Mouse (Mus musculus): ENCODE measurements around the gene Dppa2. TPM values are rescaled to one million over a fixed set of nuclear protein-coding genes. Genes with fewer than 3 reads are reported as not detected.
"Not testable (repeated sequence)": the region's sequence is repeated elsewhere in the genome, so short reads cannot be mapped to it uniquely, and the experiment has no call there.

Gene Dppa2
- polyA plus RNA-seq, 1 experiment from 2014 or later, result not detected

- WGBS, result 67% methylated on average over 3 of the region's 3 CpGs
- H3K4me3 ChIP-seq, result no peak overlapping the region
These were observed 275 bp downstream of the Dppa2 start for GRCm38 (mm10) chr16:48303983-48304382.

GRCm38 (mm10) chr16:48308916-48309315, 5.2 kb downstream of the Dppa2 start:
- WGBS, result 90% methylated on average over 10 of the region's 10 CpGs
- H3K36me3 ChIP-seq; H3K4me3 ChIP-seq; H3K27me3 ChIP-seq; H3K4me1 ChIP-seq; H3K9ac ChIP-seq; ATAC-seq (ENCODE audit: insufficient number of reproducible peaks, insufficient read depth, low FRiP score, low TSS enrichment, low read depth); H3K4me2 ChIP-seq; H3K27ac ChIP-seq; H3K9me3 ChIP-seq: not testable (repeated sequence)

More at GRCm38 (mm10) chr16:48303983-48304382, 275 bp downstream of the Dppa2 start:
- ATAC-seq (ENCODE audit: insufficient number of reproducible peaks, insufficient read depth, low FRiP score, low TSS enrichment, low read depth), result no peak
- no peaks in the 10 kb centered on the region for H3K27me3 ChIP-seq
- no peaks in the 10 kb centered on the region for H3K4me1 ChIP-seq
- H3K9ac ChIP-seq, result no peak overlapping the region
- no peak overlapping the region for H3K4me2 ChIP-seq
- no peak overlapping the region for H3K27ac ChIP-seq
- no peaks in the 10 kb centered on the region for H3K9me3 ChIP-seq
- no peaks in the 10 kb centered on the region for H3K36me3 ChIP-seq

GRCm38 (mm10) chr16:48309912-48310630, 6.4 kb downstream of the Dppa2 start:
- H3K9me3 ChIP-seq, result no peaks in the 10 kb centered on the region
- no peak for ATAC-seq (ENCODE audit: insufficient number of reproducible peaks, insufficient read depth, low FRiP score, low TSS enrichment, low read depth)
- WGBS, result 69% methylated on average over 12 of the region's 12 CpGs
- no peak overlapping the region for H3K4me3 ChIP-seq
- no peaks in the 10 kb centered on the region for H3K4me1 ChIP-seq
- H3K27me3 ChIP-seq, result no peaks in the 10 kb centered on the region
- no peak overlapping the region for H3K4me2 ChIP-seq
- H3K36me3 ChIP-seq, result no peaks in the 10 kb centered on the region
- H3K27ac ChIP-seq, result no peak overlapping the region
- H3K9ac ChIP-seq, result no peak overlapping the region

GRCm38 (mm10) chr16:48315294-48315693, 11.6 kb downstream of the Dppa2 start:
- Histone ChIP-seq H3K9ac (no peak overlapping the region), H3K36me3 (no peaks in the 10 kb centered on the region), H3K4me2 (no peak overlapping the region), H3K4me1 (no peaks in the 10 kb centered on the region), H3K27me3 (no peaks in the 10 kb centered on the region), H3K4me3 (no peak overlapping the region), H3K27ac (no peak overlapping the region), H3K9me3 (no peaks in the 10 kb centered on the region)
- 87% methylated on average over 3 of the region's 3 CpGs for WGBS
- ATAC-seq (ENCODE audit: insufficient number of reproducible peaks, insufficient read depth, low FRiP score, low TSS enrichment, low read depth), result no peak

- no peaks in the 10 kb centered on the region for H3K27me3 ChIP-seq
- 95% methylated on average over 6 of the region's 6 CpGs for WGBS
- H3K4me2 ChIP-seq, result no peak overlapping the region
- no peaks in the 10 kb centered on the region for H3K4me1 ChIP-seq
- H3K36me3 ChIP-seq, result no peaks in the 10 kb centered on the region
- no peak for ATAC-seq (ENCODE audit: insufficient number of reproducible peaks, insufficient read depth, low FRiP score, low TSS enrichment, low read depth)
- H3K9me3 ChIP-seq, result no peaks in the 10 kb centered on the region
- no peak overlapping the region for H3K4me3 ChIP-seq
- no peak overlapping the region for H3K27ac ChIP-seq
- no peak overlapping the region for H3K9ac ChIP-seq
These were observed 17.1 kb downstream of the Dppa2 start for GRCm38 (mm10) chr16:48320781-48321180.

GRCm38 (mm10) chr16:48323133-48323532, 19.4 kb downstream of the Dppa2 start:
- no peak for ATAC-seq (ENCODE audit: insufficient number of reproducible peaks, insufficient read depth, low FRiP score, low TSS enrichment, low read depth)
- Histone ChIP-seq H3K27me3 (no peaks in the 10 kb centered on the region), H3K4me1 (no peaks in the 10 kb centered on the region), H3K4me2 (no peak overlapping the region), H3K9me3 (no peaks in the 10 kb centered on the region), H3K36me3 (no peaks in the 10 kb centered on the region), H3K9ac (no peak overlapping the region), H3K4me3 (no peak overlapping the region), H3K27ac (no peak overlapping the region)
- WGBS, result 79% methylated on average over 6 of the region's 6 CpGs

- ATAC-seq (ENCODE audit: insufficient number of reproducible peaks, insufficient read depth, low FRiP score, low TSS enrichment, low read depth), result no peak
- Histone ChIP-seq H3K4me2 (no peak overlapping the region), H3K27ac (no peak overlapping the region), H3K9me3 (no peaks in the 10 kb centered on the region), H3K36me3 (no peaks in the 10 kb centered on the region), H3K4me1 (no peaks in the 10 kb centered on the region), H3K4me3 (no peak overlapping the region), H3K27me3 (no peaks in the 10 kb centered on the region), H3K9ac (no peak overlapping the region)
- 80% methylated on average over 8 of the region's 8 CpGs for WGBS
These were observed 20.1 kb downstream of the Dppa2 start for GRCm38 (mm10) chr16:48323602-48324345.

- Histone ChIP-seq H3K9ac (no peak overlapping the region), H3K4me3 (no peak overlapping the region), H3K27me3 (no peaks in the 10 kb centered on the region), H3K4me1 (no peaks in the 10 kb centered on the region), H3K9me3 (no peaks in the 10 kb centered on the region), H3K4me2 (no peak overlapping the region), H3K27ac (no peak overlapping the region), H3K36me3 (no peaks in the 10 kb centered on the region)
- no peak for ATAC-seq (ENCODE audit: insufficient number of reproducible peaks, insufficient read depth, low FRiP score, low TSS enrichment, low read depth)
- WGBS, result 65% methylated on average over 5 of the region's 5 CpGs
These were observed 23.2 kb downstream of the Dppa2 start for GRCm38 (mm10) chr16:48326903-48327302.

GRCm38 (mm10) chr16:48328420-48328819, 24.7 kb downstream of the Dppa2 start:
- ATAC-seq (ENCODE audit: insufficient number of reproducible peaks, insufficient read depth, low FRiP score, low TSS enrichment, low read depth), result no peak
- Histone ChIP-seq H3K36me3 (no peaks in the 10 kb centered on the region), H3K9me3 (no peaks in the 10 kb centered on the region), H3K4me3 (no peak overlapping the region), H3K4me1 (no peaks in the 10 kb centered on the region), H3K9ac (no peak overlapping the region), H3K27me3 (no peaks in the 10 kb centered on the region), H3K4me2 (no peak overlapping the region), H3K27ac (no peak overlapping the region)
- WGBS, result 89% methylated on average over 2 of the region's 2 CpGs

GRCm38 (mm10) chr16:48331822-48332221, 28.1 kb downstream of the Dppa2 start:
- Histone ChIP-seq H3K4me3 (no peak overlapping the region), H3K27me3 (no peaks in the 10 kb centered on the region), H3K4me2 (no peak overlapping the region), H3K4me1 (no peaks in the 10 kb centered on the region), H3K27ac (no peak overlapping the region), H3K36me3 (no peaks in the 10 kb centered on the region), H3K9ac (no peak overlapping the region), H3K9me3 (no peaks in the 10 kb centered on the region)
- ATAC-seq (ENCODE audit: insufficient number of reproducible peaks, insufficient read depth, low FRiP score, low TSS enrichment, low read depth), result no peak
- WGBS, result 84% methylated on average over 3 of the region's 3 CpGs

GRCm38 (mm10) chr16:48335326-48335725, 31.6 kb downstream of the Dppa2 start:
- no peak for ATAC-seq (ENCODE audit: insufficient number of reproducible peaks, insufficient read depth, low FRiP score, low TSS enrichment, low read depth)
- H3K27me3 ChIP-seq, result no peaks in the 10 kb centered on the region
- no peak overlapping the region for H3K9ac ChIP-seq
- H3K9me3 ChIP-seq, result no peaks in the 10 kb centered on the region
- H3K4me1 ChIP-seq, result no peaks in the 10 kb centered on the region
- 85% methylated on average over 4 of the region's 4 CpGs for WGBS
- no peak overlapping the region for H3K4me3 ChIP-seq
- H3K4me2 ChIP-seq, result no peak overlapping the region
- H3K27ac ChIP-seq, result no peak overlapping the region
- H3K36me3 ChIP-seq, result no peaks in the 10 kb centered on the region

GRCm38 (mm10) chr16:48344193-48344592, 40.5 kb downstream of the Dppa2 start:
- H3K4me3 ChIP-seq, result no peak overlapping the region
- no peaks in the 10 kb centered on the region for H3K36me3 ChIP-seq
- no peak overlapping the region for H3K4me2 ChIP-seq
- no peaks in the 10 kb centered on the region for H3K4me1 ChIP-seq
- ATAC-seq (ENCODE audit: insufficient number of reproducible peaks, insufficient read depth, low FRiP score, low TSS enrichment, low read depth), result no peak
- H3K9me3 ChIP-seq, result no peaks in the 10 kb centered on the region; the same call in 1 of the 2 replicates
- WGBS, result 84% methylated on average over 2 of the region's 2 CpGs
- no peak overlapping the region for H3K9ac ChIP-seq
- no peak overlapping the region for H3K27ac ChIP-seq
- no peaks in the 10 kb centered on the region for H3K27me3 ChIP-seq
